Mouse (Mus musculus): ENCODE data around the gene G530012D18Rik. TPM values are rescaled to one million over a fixed set of nuclear protein-coding genes. Genes with fewer than 3 reads are reported as not detected.
"Not testable (repeated sequence)": the region's sequence is repeated elsewhere in the genome, so short reads cannot be mapped to it uniquely, and the experiment has no call there.

The G530012D18Rik gene
- not detected for total RNA-seq (2021)
- long read RNA-seq, experiment 1: 0 reads
- long read RNA-seq, experiment 2: 0 reads

- DNase-seq (ENCODE audit: low spot score in 2 of 2): not testable (repeated sequence)
These were observed at the start of gene G530012D18Rik for GRCm38 (mm10) chr1:85575376-85575775. G530012D18Rik (plus strand) TSS chr1:85575676.

- not testable (repeated sequence) for DNase-seq (ENCODE audit: low spot score in 2 of 2)
These were observed 49.1 kb upstream of the G530012D18Rik start for GRCm38 (mm10) chr1:85526401-85526800.

DNA sequence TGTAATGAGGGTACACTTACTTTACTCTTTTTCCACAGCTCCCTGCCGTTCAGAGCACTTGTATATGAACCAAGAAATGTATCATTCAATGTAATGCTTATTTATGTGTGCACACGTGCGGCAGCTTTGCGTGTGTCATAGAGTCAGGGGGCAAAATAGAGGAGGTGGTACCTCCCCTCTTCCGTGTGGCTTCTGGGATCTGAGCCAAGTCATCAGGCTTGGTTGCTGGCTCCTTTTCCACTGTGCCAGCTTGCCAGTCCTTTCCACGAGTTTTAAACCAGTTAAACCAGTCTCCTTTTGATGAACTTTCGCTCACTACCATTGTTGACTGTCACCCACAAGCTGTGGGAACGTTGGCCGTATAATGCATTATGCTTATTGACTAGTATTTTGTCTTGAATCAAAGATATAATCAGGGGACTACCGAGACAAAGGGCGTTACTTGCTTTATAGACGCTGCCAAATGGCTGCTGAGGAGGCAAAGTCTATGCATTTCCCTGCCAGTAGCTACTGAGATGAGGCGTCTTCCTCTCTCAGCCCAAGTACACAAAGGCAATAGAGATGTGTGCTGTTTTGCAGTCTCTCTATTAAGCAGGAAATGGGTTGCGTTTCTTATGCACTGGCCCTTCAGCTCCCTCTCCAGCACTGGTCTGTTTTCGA, 46.9 kb upstream of the G530012D18Rik start:
- DNase-seq (ENCODE audit: low spot score in 2 of 2): not testable (repeated sequence)

GRCm38 (mm10) chr1:85543818-85544217, 31.7 kb upstream of the G530012D18Rik start:
- not testable (repeated sequence) for DNase-seq (ENCODE audit: low spot score in 2 of 2)

DNA sequence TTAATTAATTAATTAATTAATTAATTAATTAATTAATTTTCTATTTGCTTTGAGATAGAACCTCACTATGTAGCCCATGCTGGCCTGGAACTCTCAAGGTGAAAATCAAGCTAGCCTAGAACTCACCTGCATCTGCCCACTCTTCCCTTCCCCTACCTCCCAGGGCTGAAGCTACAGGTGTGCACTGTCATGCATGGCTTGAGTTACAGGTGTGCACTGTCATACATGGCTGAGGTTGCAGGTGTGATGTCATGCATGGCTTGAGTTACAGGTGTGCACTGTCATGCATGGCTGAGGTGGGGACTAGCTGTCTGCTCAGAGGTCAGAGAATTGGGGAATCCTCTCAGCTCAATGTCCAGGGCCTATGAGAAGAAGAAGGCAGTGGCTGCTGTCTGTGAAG, 29.0 kb upstream of the G530012D18Rik start:
- not testable (repeated sequence) for DNase-seq (ENCODE audit: low spot score in 2 of 2)

GRCm38 (mm10) chr1:85555261-85555660, 20.2 kb upstream of the G530012D18Rik start:
- DNase-seq (ENCODE audit: low spot score in 2 of 2): peak; percentile 25 to 31

GRCm38 (mm10) chr1:85573554-85573953, 1.9 kb upstream of the G530012D18Rik start:
- not testable (repeated sequence) for DNase-seq (ENCODE audit: low spot score in 2 of 2)

- not testable (repeated sequence) for DNase-seq (ENCODE audit: low spot score in 2 of 2)
These were observed 3.0 kb downstream of the G530012D18Rik start for GRCm38 (mm10) chr1:85578372-85579010.

- DNase-seq (ENCODE audit: low spot score in 2 of 2): not testable (repeated sequence)
These were observed 4.0 kb downstream of the G530012D18Rik start for GRCm38 (mm10) chr1:85579199-85580147.

GRCm38 (mm10) chr1:85580148-85580534, 4.7 kb downstream of the G530012D18Rik start:
- not testable (repeated sequence) for DNase-seq (ENCODE audit: low spot score in 2 of 2)

DNA sequence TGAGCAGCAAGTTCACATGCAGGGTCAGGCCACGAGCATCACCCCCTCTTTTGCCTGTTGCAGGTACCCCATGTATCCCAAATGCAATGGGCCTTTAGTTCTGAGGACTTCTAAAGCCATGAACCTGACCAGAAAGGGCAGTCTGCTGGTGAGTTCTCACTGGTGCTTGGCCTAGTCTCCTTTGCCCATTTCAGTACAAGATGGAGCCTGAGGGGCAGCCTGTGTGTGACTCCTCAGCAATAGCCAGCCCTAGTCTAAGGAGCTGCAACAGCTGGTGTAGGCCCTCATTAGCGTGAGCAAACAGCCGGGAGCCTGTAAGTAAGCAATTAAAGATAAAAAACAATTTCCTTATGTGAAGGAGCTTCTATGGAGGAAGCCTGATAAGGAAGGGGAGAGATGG, 5.1 kb downstream of the G530012D18Rik start:
- not testable (repeated sequence) for DNase-seq (ENCODE audit: low spot score in 2 of 2)

- not testable (repeated sequence) for DNase-seq (ENCODE audit: low spot score in 2 of 2)
These were observed 6.0 kb downstream of the G530012D18Rik start for GRCm38 (mm10) chr1:85581518-85581917.

- not testable (repeated sequence) for DNase-seq (ENCODE audit: low spot score in 2 of 2)
These were observed 13.2 kb downstream of the G530012D18Rik start for GRCm38 (mm10) chr1:85588697-85589096.

- not testable (repeated sequence) for DNase-seq (ENCODE audit: low spot score in 2 of 2)
These were observed 17.1 kb downstream of the G530012D18Rik start for GRCm38 (mm10) chr1:85592526-85592925.

GRCm38 (mm10) chr1:85598271-85599012, 23.0 kb downstream of the G530012D18Rik start, which contains the start of gene Sp110:
Sp110 (minus strand) TSS chr1:85598817.
- DNase-seq (ENCODE audit: low spot score in 2 of 2): not testable (repeated sequence)

GRCm38 (mm10) chr1:85600078-85600477, 24.6 kb downstream of the G530012D18Rik start, which contains the start of gene Sp140:
Sp140 (plus strand) TSS chr1:85600378.
- DNase-seq (ENCODE audit: low spot score in 2 of 2): not testable (repeated sequence)

DNA sequence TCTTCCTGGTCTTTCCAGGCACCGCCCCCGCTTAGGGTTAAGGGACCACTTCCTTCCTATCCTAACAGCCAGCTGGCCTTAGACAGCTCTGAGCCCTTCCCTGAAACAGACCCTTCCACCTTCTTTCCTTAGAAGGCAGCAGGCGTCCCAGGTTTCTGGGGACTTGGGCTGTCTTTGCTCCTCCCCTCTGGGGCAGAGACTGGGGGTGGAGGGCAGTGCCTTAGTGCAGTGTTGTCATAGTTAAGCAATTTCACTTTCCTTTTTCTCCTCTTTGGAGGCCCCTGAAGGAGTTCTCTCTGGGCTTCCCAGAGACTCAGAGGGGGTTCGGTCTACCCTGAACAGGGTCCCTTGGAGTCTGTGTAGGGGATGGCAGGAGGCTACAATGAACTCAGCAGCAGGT, 25.3 kb downstream of the G530012D18Rik start:
- DNase-seq (ENCODE audit: low spot score in 2 of 2): peak in 1 of 2 experiments; percentile 21

- not testable (repeated sequence) for DNase-seq (ENCODE audit: low spot score in 2 of 2)
These were observed 28.9 kb downstream of the G530012D18Rik start for GRCm38 (mm10) chr1:85604341-85604740.

DNA sequence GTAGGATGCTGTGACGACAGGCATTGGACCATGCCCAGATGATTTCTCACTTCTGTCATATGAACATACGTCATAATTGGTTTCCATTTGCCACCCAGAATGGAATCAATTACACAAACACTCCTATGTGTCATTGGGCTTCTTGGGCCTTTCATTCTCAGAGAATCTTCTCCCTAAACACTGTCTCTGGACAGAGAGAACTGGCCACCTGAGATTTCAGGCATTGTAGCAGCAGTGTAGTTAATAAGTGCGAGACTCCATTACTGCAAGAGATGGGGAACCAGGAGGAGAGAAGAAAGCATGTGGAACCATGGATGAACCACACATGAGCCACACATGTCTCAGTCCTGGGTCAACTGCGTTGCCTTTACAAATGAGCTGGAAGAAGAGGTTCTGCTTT, 32.9 kb downstream of the G530012D18Rik start:
- DNase-seq (ENCODE audit: low spot score in 2 of 2): not testable (repeated sequence)

GRCm38 (mm10) chr1:85610581-85610980, 35.1 kb downstream of the G530012D18Rik start:
- not testable (repeated sequence) for DNase-seq (ENCODE audit: low spot score in 2 of 2)

Measured in adrenal gland, postnatal 4 days (tissue).